Mouse (Mus musculus) CH12.LX (cell line): ENCODE data around the gene Gpr183.

Source experiments
- BHLHE40 ChIP-seq: IDR thresholded peaks from 2 replicates; pipeline ENCODE4 v1.6.1; 2011; ENCODE audit warnings: mild to moderate bottlenecking, low read depth, low read length, improper control_type of control experiment
- CTCF ChIP-seq, 2 experiments: IDR thresholded peaks in 1 of 2; conservative IDR thresholded peaks in 1 of 2; 2 replicates each; pipeline ENCODE4 v1.5.1; 2011 to 2012; ENCODE audit warnings: low read depth in 2 of 2, low read length in 2 of 2, improper control_type of control experiment in 1 of 2, inconsistent platforms in 1 of 2, mild to moderate bottlenecking in 1 of 2, moderate library complexity in 1 of 2
- ELF1 ChIP-seq: IDR thresholded peaks from 2 replicates; pipeline ENCODE4 v1.6.1; 2014; ENCODE audit warnings: low read depth, mild to moderate bottlenecking, inconsistent platforms, low read length, improper control_type of control experiment
- EP300 ChIP-seq: IDR thresholded peaks from 2 replicates; pipeline ENCODE4 v1.6.1; 2011; ENCODE audit warnings: low read length, improper control_type of control experiment
- ETS1 ChIP-seq: conservative IDR thresholded peaks from 2 replicates; pipeline ENCODE4 v1.6.1; 2012; ENCODE audit warnings: low read depth, mild to moderate bottlenecking, inconsistent platforms, low read length, improper control_type of control experiment, moderate library complexity
- HCFC1 ChIP-seq: IDR thresholded peaks from 2 replicates; pipeline ENCODE4 v1.6.1; 2012; ENCODE audit warnings: low read depth, mild to moderate bottlenecking, inconsistent platforms, low read length, improper control_type of control experiment
- MYC ChIP-seq: IDR thresholded peaks from 2 replicates; pipeline ENCODE4 v1.6.1; 2011; ENCODE audit warnings: low read depth, mild to moderate bottlenecking, improper control_type of control experiment, low read length
- NRF1 ChIP-seq: IDR thresholded peaks from 2 replicates; pipeline ENCODE4 v1.6.1; 2014; ENCODE audit warnings: low read depth, mild to moderate bottlenecking, inconsistent platforms, low read length, improper control_type of control experiment, moderate library complexity
- POLR2AphosphoS2 ChIP-seq: IDR thresholded peaks from 2 replicates; pipeline ENCODE4 v1.6.1; 2011; ENCODE audit warnings: low read depth, low read length, improper control_type of control experiment
- RAD21 ChIP-seq: IDR thresholded peaks from 2 replicates; pipeline ENCODE4 v1.6.1; 2011; ENCODE audit warnings: low read depth, mild to moderate bottlenecking, low read length, improper control_type of control experiment, moderate library complexity
- SIN3A ChIP-seq: IDR thresholded peaks from 2 replicates; pipeline ENCODE4 v1.6.1; 2012; ENCODE audit warnings: low read length, improper control_type of control experiment, inconsistent platforms
- UBTF ChIP-seq: IDR thresholded peaks from 2 replicates; pipeline ENCODE4 v1.6.1; 2012; ENCODE audit warnings: low read depth, mild to moderate bottlenecking, inconsistent platforms, low read length, improper control_type of control experiment, moderate library complexity
- USF2 ChIP-seq: conservative IDR thresholded peaks from 2 replicates; pipeline ENCODE4 v1.6.1; 2011; ENCODE audit warnings: low read depth, low read length, improper control_type of control experiment
- ZC3H11A ChIP-seq: IDR thresholded peaks from 2 replicates; pipeline ENCODE4 v1.6.1; 2012; ENCODE audit warnings: low read depth, mild to moderate bottlenecking, inconsistent platforms, low read length, improper control_type of control experiment

DNA sequence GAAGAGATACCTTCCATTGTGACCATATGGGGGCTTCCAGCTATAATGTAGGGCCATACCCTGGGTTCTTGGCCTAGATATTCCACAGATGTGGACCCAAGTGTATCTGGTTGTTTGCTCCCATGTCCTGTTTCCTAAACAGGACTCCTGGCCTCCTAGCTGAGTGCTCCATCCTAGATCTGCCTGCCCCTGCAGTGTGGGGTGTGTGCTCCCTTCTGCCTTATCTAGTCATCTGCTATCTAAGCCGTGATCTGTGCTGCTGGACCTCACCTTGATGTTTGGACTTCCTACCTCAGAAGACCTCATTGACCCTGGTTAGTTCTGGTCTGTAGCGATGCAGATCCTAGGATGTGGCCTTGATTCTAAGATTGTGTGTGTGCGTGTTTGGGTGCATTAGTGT, 24.9 kb upstream of the Gpr183 start:
- no peak for TF ChIP-seq CTCF (conservative IDR thresholded peaks at IDR 0.05 in 1 of 2, IDR thresholded peaks at IDR 0.05 in 1 of 2; ENCODE audit: low read depth in 2 of 2, low read length in 2 of 2)
- TF ChIP-seq EP300 = no peak
- no peak for TF ChIP-seq ZC3H11A
- no peak for TF ChIP-seq POLR2AphosphoS2
- no peak for TF ChIP-seq BHLHE40
- TF ChIP-seq SIN3A = no peak
- TF ChIP-seq UBTF = no peak
- TF ChIP-seq ELF1 = no peak
- TF ChIP-seq USF2 = no peak
- no peak for TF ChIP-seq HCFC1
- TF ChIP-seq RAD21 = no peak
- no peak for TF ChIP-seq ETS1
- TF ChIP-seq MYC = no peak
- no peak for TF ChIP-seq NRF1
